Mouse (Mus musculus) cerebellum, adult 2 months (tissue): ENCODE measurements around the gene Chd2.

Experiments
- CTCF ChIP-seq: fragments of 200-500 bp; IDR thresholded peaks from 2 replicates; pipeline ENCODE4 v1.5.1; 2011; ENCODE audit warnings: low read depth, mild to moderate bottlenecking, control low read depth, low read length, moderate library complexity, borderline replicate concordance; ENCODE audit not compliant: insufficient read depth
- POLR2A ChIP-seq: fragments of 200-500 bp; IDR thresholded peaks from 2 replicates; pipeline ENCODE4 v1.6.1; 2011; ENCODE audit warnings: low read length, control low read depth, borderline replicate concordance; ENCODE audit not compliant: insufficient read depth

GRCm38 (mm10) chr7:73588351-73588906, 46.8 kb upstream of the Chd2 start:
- TF ChIP-seq POLR2A (no peak), CTCF (no peak)
